Mouse (Mus musculus) hindbrain, embryonic 13.5 days (tissue): Measurements from ENCODE around the gene Cfap74. TPM values are rescaled to one million over a fixed set of nuclear protein-coding genes. Genes with fewer than 3 reads are reported as not detected.
A peak's percentile ranks its signal among the peaks of the same experiment; 100 is the strongest.

Experiments used
- ATAC-seq: fragments of 200-750 bp; cut with Nextera tagmentation; 2 replicates; pipeline ENCODE4 v1.8.0; 2017; ENCODE audit warnings: moderate TSS enrichment; ENCODE audit not compliant: low FRiP score
- H3K27ac ChIP-seq: fragments of 300-500 bp; sonication (generic); 2 replicates; pipeline ENCODE4 v1.5.1; 2015; ENCODE audit warnings: inconsistent platforms, mild to moderate bottlenecking, moderate library complexity
- H3K27me3 ChIP-seq: fragments of 300-500 bp; sonication (generic); 2 replicates; pipeline ENCODE4 v1.6.1; 2015; ENCODE audit warnings: mild to moderate bottlenecking, inconsistent platforms
- H3K36me3 ChIP-seq: fragments of 300-500 bp; sonication (generic); 2 replicates; pipeline ENCODE4 v1.6.1; 2015; ENCODE audit warnings: mild to moderate bottlenecking, inconsistent platforms
- H3K4me1 ChIP-seq: fragments of 300-500 bp; sonication (generic); replicated peaks from 2 replicates; pipeline ENCODE4 v1.6.1; 2015; ENCODE audit warnings: inconsistent platforms
- H3K4me2 ChIP-seq: fragments of 300-500 bp; sonication (generic); 2 replicates; pipeline ENCODE4 v1.6.1; 2015; ENCODE audit warnings: inconsistent platforms, mild to moderate bottlenecking, moderate library complexity
- H3K4me3 ChIP-seq: fragments of 300-500 bp; sonication (generic); 2 replicates; pipeline ENCODE4 v1.5.1; 2015; ENCODE audit warnings: mild to moderate bottlenecking, inconsistent platforms
- H3K9ac ChIP-seq: fragments of 300-500 bp; sonication (generic); 2 replicates; pipeline ENCODE4 v1.6.1; 2015; ENCODE audit warnings: mild to moderate bottlenecking, inconsistent platforms
- H3K9me3 ChIP-seq: fragments of 300-500 bp; sonication (generic); 2 replicates; pipeline ENCODE4 v1.6.1; 2016; ENCODE audit warnings: inconsistent platforms
- WGBS: fragments of 180-500 bp; shearing (Covaris S2); methylation state at CpG from one replicate; pipeline ENCODE4 v1.1.7; 2015; 5-methylcytosine and 5-hydroxymethylcytosine counted together
- polyA plus RNA-seq: library from polyadenylated mRNA; unstranded; fragments of >200 nt; fragmentation: Nextera tagmentation; extraction: Ambion mirVana; gene quantifications from 2 replicates; pipeline ENCODE4 v1.2.1, GENCODE M21; 2015

Cfap74 gene
- polyA plus RNA-seq, 1 experiment from 2014 or later, result 3.5 TPM

DNA sequence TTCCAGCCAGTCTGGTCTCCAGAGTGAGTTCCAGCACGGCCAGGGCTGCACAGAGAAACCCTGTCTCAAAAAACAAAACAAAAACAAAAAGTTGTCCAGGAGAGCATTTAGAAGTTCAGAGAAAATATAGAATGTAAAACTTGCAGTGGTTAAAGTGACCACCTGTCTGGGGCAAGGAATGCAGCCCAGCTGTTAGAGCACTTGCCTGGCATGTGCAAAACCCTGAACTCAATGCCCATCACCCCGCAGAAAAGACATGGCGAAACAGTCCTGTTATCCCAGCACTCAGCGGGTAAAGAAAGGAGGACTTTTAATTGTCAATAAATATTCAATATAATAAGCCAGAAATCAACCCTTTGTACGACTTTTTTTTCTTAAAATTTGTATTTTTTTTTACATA is 49.6 kb downstream of the Cfap74 start:
- ATAC-seq, result no peak
- H3K36me3 ChIP-seq, result no peaks in the 10 kb centered on the region
- 87% methylated on average over 5 of the region's 5 CpGs for WGBS
- no peak overlapping the region for H3K4me2 ChIP-seq
- H3K9ac ChIP-seq, result no peak overlapping the region
- H3K27ac ChIP-seq, result no peak overlapping the region
- H3K4me3 ChIP-seq, result no peak overlapping the region
- H3K4me1 ChIP-seq, result no peaks in the 10 kb centered on the region
- H3K27me3 ChIP-seq, result no peaks in the 10 kb centered on the region
- H3K9me3 ChIP-seq, result no peaks in the 10 kb centered on the region

DNA sequence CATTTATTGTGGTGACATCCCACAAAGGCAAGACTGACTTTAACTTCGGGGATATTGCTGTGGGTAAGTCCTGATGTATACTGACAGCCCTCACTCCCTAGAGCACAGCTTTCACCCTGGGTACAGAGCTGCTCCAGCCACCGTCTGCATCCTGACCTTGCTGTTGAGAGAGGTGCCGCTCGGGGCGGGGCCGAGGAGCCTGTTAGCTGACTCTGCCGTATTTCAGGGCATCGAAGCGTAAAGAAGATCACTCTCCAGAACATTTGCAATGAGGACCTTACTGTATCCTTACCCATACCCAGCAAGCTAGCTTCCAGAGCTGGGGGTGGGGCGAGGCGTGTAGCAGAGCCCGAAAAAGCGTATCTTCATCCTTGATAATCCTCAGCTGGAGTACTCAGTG is 54.1 kb downstream of the Cfap74 start:
- Histone ChIP-seq H3K27me3 (no peaks in the 10 kb centered on the region), H3K4me1 (no peaks in the 10 kb centered on the region), H3K9me3 (no peaks in the 10 kb centered on the region), H3K9ac (no peak overlapping the region), H3K36me3 (no peaks in the 10 kb centered on the region), H3K4me2 (no peak overlapping the region), H3K27ac (no peak overlapping the region), H3K4me3 (no peak overlapping the region)
- 86% methylated on average over 13 of the region's 13 CpGs for WGBS
- ATAC-seq, result no peak

DNA sequence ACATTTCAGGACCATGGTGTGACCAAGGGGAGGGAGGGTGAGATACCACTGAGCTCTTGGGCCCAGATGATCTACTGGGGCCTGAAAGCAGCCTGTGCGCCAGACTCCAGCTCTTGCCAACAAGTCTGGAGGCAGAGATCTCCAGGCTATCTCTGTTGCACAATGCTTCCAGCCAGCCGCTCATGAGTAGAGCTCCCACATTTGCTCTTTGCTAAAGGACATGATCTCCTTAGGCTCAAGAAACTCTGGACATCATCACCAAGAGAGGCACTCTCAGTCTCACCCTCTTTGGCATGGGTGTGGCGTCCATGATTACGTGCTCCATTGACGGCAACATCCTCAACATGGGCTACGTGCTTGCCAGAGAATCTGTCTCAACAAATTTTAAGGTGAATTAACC is 54.6 kb downstream of the Cfap74 start:
- Histone ChIP-seq H3K4me3 (no peak overlapping the region), H3K27me3 (no peaks in the 10 kb centered on the region; the same call in 1 of the 2 replicates), H3K36me3 (no peaks in the 10 kb centered on the region), H3K4me1 (no peaks in the 10 kb centered on the region), H3K9ac (no peak overlapping the region), H3K9me3 (no peaks in the 10 kb centered on the region), H3K27ac (no peak overlapping the region), H3K4me2 (no peak overlapping the region)
- no peak for ATAC-seq
- WGBS, result 91% methylated on average over 6 of the region's 6 CpGs

DNA sequence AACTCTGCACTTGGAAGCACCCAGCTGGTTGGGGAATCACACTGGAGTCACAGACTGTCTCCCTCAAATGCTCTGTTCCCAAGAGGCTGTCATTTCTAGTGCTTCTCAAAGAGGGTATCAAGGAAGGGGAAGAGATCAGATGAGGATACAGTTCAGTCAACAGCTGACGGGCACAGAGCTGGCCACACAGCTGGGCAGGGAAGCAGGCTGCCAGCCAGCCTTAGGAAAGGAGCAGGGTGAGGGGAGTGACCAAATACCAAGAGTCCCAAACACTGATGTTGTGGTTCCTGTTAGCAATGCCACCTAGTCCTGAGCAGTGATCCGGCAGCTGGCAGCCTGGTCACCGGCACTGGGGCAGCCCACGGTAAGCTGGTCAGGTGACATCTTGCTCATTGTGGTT is 55.1 kb downstream of the Cfap74 start:
- Histone ChIP-seq H3K36me3 (no peaks in the 10 kb centered on the region), H3K4me1 (no peaks in the 10 kb centered on the region; the same call in 1 of the 2 replicates), H3K4me3 (no peak overlapping the region), H3K9ac (no peak overlapping the region), H3K27me3 (peaks cover 3% of the 10 kb centered on the region; the same call in 1 of the 2 replicates), H3K27ac (no peak overlapping the region), H3K9me3 (no peaks in the 10 kb centered on the region), H3K4me2 (no peak overlapping the region)
- 94% methylated on average over 4 of the region's 4 CpGs for WGBS
- no peak for ATAC-seq

DNA sequence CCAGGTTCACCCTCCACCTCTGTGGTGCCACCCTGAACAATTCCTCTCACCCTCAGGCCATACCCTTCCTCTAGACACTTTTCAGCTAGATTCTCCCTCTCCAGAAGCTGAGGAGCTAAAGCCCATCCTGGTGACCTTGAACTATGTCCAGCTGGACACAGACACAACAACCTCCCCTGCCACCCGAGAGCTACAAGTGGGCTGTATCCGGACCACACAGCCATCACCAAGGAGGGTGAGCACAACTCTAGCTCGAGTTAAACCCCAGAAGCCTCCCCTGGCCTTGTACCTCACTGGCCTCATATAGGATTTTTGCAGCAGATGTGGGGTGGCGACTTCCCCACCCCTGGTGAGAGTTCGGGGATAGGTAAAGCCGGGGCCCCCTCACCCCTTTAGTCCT is 56.6 kb downstream of the Cfap74 start:
- Histone ChIP-seq H3K4me3 (no peak overlapping the region), H3K4me2 (no peak overlapping the region), H3K36me3 (no peaks in the 10 kb centered on the region), H3K9me3 (no peaks in the 10 kb centered on the region), H3K27ac (no peak overlapping the region), H3K9ac (no peak overlapping the region), H3K4me1 (no peaks in the 10 kb centered on the region; the same call in 1 of the 2 replicates), H3K27me3 (peaks cover 6% of the 10 kb centered on the region; the same call in 1 of the 2 replicates)
- 75% methylated on average over 6 of the region's 6 CpGs for WGBS
- no peak for ATAC-seq

DNA sequence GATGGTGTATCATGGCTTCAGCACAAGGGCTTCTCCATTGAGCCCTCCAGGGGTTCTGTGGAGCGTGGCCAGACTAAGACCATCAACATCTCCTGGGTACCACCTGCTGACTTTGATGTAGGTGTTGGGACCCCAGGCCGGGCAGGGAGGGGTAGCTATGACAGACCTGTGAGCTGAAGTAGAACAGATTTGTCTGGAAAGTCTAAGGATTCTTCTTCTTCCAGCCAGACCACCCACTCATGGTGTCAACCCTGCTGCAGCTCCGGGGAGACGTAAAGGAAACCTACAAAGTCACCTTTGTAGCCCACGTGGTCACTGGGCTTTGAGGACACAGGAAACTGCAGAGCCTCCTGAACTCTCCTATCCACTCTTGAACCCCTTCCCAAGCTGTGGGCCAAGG is 57.1 kb downstream of the Cfap74 start:
- 87% methylated on average over 5 of the region's 5 CpGs for WGBS
- Histone ChIP-seq H3K4me2 (no peak overlapping the region), H3K4me3 (no peak overlapping the region), H3K9me3 (no peaks in the 10 kb centered on the region), H3K27me3 (peaks cover 6% of the 10 kb centered on the region; the same call in 1 of the 2 replicates), H3K36me3 (no peaks in the 10 kb centered on the region), H3K9ac (no peak overlapping the region), H3K4me1 (no peaks in the 10 kb centered on the region; the same call in 1 of the 2 replicates), H3K27ac (no peak overlapping the region)
- ATAC-seq, result no peak

DNA sequence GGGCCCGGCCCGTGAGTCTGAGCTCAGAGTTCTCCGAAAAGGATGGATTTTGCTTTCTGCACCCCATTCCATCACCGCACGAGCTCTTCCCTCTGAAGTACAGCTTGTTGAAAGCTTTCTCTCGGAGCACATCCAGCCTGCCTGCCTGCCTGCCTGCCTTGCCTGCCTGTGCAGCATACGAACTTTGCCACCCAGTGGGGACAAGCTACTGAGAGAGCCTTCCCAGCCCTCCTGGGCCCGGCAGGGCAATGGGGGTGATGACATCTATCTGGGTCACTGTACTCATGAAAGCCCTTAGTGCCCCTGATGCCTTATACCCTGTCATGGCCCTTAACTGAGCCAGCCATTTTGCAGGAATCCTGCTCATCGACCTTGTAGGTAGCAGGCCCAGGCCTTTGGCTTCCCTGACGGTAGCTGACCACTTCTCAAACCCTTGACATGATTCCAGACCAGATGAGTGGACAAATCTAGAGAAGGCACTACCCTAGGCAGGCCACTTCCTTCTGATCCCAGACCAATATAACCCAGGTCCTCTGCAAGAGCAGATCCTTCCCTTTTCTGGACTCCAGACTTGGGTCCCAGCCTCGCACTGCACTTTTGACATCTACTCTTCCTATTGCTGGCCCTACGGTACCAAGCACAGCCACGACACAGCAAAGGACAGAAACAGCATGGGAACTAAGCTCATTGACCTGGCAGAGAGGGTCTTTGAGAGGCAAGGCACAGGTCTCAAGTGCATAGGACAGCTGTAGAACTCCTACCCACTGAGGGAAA is 58.4 kb downstream of the Cfap74 start:
- WGBS, result 88% methylated on average over 13 of the region's 13 CpGs
- ATAC-seq, result no peak

DNA sequence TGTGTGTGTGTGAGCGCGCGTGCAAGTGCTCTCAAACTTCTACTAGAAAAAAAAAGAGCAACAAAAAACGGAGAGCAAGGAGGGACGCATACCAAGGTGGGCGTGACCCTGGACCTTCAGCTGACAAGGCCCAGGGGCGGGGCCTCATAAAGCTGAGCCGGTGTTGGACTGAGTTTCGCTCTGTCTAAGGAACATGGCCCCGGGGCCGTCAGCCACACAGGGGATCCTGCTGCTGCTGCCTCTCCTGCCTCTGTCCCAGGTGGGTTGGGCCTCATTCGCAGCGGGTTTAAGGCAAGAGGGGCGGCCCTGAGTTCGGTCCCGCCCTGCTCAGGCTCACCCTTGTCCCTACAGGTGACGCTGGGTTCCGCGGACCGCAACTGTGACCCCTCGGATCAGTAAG is 60.0 kb downstream of the Cfap74 start, which contains the start of gene Tmem52:
TSS of gene Tmem52 (plus strand) at position 163 of the 400 bp plus-strand sequence.
- Histone ChIP-seq H3K36me3 (no peaks in the 10 kb centered on the region), H3K4me2 (0 out of 2 replicates have a peak within 1 kb of the TSS, but pooled peaks have one; percentile 23), H3K27me3 (peaks cover 6% of the 10 kb centered on the region; the same call in 1 of the 2 replicates), H3K9me3 (no peaks in the 10 kb centered on the region), H3K9ac (no peak within 1 kb of the TSS), H3K27ac (no peak within 1 kb of the TSS), H3K4me1 (peaks cover 6% of the 10 kb centered on the region), H3K4me3 (no peak within 1 kb of the TSS)
- ATAC-seq, result no peak
- WGBS, result 16% methylated on average over 19 of the region's 21 CpGs

More for the DNA sequence above, 58.4 kb downstream of the Cfap74 start:
- no peak overlapping the region for H3K9ac ChIP-seq
- H3K27me3 ChIP-seq, result peaks cover 6% of the 10 kb centered on the region; the same call in 1 of the 2 replicates
- no peak overlapping the region for H3K4me3 ChIP-seq
- H3K36me3 ChIP-seq, result no peaks in the 10 kb centered on the region
- no peaks in the 10 kb centered on the region; the same call in 1 of the 2 replicates for H3K4me1 ChIP-seq
- H3K27ac ChIP-seq, result no peak overlapping the region
- H3K9me3 ChIP-seq, result no peaks in the 10 kb centered on the region
- no peak overlapping the region for H3K4me2 ChIP-seq

DNA sequence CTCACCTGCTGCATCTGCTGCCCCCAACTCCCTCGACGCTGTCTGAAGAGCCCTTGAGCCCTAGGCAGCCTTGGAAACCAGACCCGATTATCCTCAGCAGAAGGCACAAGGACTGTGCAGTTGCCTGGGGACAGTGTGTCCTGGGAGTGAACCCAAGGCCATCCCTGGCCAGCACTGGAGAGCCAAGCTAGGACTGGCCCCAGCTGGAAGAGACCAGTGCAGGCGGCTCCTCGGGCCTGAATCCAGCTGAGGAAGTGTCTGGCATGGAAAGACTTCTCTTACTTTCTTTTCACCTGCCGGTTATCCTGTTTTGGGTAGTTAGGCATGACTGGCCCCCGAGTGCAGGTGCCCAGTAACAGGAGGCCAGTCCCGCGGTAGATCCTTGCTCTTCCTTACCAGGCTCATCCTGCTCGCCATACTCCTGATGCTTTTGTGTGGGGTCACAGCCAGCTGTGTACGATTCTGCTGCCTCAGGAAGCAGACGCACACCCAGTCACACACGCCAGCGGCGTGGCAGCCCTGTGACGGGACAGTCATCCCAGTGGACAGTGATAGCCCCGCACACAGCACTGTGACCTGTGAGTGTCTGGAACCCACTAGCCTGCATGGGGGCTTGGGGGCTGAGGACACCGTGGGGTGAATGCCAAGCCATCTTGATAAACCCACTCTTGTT is 60.7 kb downstream of the Cfap74 start:
- peaks cover 6% of the 10 kb centered on the region; the same call in 1 of the 2 replicates for H3K27me3 ChIP-seq
- no peak for ATAC-seq
- no peak overlapping the region for H3K9ac ChIP-seq
- H3K36me3 ChIP-seq, result no peaks in the 10 kb centered on the region
- H3K9me3 ChIP-seq, result no peaks in the 10 kb centered on the region
- H3K4me1 ChIP-seq, result peaks cover 6% of the 10 kb centered on the region
- H3K27ac ChIP-seq, result no peak overlapping the region
- no peak overlapping the region for H3K4me3 ChIP-seq
- no peak overlapping the region for H3K4me2 ChIP-seq
- 87% methylated on average over 18 of the region's 18 CpGs for WGBS

DNA sequence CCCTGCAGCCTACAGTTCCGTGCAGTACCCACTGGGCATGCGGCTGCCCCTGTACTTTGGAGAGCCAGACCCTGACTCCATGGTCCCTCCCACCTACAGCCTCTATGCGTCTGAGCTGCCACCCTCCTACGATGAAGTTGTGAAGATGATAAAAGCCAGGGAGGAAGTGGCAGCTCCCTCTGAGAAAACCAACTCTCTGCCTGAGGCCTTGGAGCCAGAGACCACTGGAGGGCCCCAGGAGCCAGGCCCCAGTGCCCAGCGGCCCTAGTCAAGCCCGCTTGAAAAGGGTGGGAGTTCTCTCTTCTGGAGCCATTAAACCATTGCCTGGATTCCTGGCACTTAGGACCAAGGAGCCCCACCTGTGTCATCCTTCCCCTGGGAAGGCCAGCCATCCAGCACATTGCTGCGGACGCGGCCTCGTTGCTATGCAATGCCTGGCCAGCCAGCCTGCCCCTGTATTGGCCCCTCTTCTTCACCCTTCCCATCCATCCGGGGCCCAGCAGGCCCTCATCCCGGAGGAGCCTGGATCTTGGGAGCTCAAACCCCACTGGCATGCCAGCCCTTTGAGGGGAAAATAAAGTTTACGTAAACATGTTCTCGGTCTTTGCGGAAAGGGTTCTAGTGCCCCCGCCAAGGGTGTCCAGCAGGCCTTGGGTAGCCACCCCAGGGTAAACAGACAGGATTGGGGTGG is 61.4 kb downstream of the Cfap74 start:
- Histone ChIP-seq H3K4me2 (no peak overlapping the region), H3K36me3 (no peaks in the 10 kb centered on the region), H3K9ac (no peak overlapping the region), H3K4me1 (peaks cover 6% of the 10 kb centered on the region), H3K27me3 (peaks cover 6% of the 10 kb centered on the region; the same call in 1 of the 2 replicates), H3K27ac (no peak overlapping the region), H3K4me3 (no peak overlapping the region), H3K9me3 (no peaks in the 10 kb centered on the region)
- no peak for ATAC-seq
- 86% methylated on average over 16 of the region's 16 CpGs for WGBS

DNA sequence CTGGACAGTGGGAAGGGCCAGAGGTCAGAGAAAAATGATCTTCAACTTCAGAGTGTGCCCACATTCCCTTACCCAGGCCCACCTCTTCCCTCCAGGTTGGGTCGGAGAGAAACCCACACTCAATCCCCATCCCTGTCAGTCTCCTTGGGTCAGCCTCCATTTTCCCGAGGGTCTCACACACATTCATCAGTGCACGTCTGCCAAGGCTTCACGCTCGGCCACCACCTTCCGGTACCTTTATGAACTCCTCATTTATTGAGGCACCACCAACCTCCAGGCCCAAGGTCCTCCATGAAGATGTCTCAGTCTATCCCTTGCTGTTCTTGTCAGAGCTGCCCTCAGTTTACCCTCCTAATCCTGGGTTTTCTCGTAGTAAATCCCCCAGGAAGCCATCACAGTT is 62.0 kb downstream of the Cfap74 start:
- no peak for ATAC-seq
- WGBS, result 90% methylated on average over 7 of the region's 7 CpGs

DNA sequence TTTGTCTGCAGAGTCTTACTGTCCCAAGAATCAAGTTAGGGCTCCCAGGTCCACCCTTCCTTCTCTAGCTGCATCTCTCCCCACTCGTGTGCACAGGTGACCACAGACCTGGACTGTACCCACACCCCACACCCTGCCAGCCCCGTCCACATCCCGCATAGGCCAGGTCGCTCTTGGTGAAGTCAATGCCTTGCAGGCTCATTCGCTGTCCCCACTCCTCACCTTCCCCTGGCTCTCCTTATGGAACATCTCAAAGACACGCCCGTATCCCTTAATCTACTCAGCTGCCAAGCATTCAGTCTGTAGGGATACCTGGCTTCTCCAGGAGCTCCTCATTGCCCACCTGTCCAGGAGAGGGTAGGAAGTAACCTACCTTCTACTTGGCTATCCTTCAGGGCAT is 62.4 kb downstream of the Cfap74 start:
- H3K9ac ChIP-seq, result no peak overlapping the region
- H3K4me1 ChIP-seq, result peaks cover 6% of the 10 kb centered on the region
- no peaks in the 10 kb centered on the region for H3K9me3 ChIP-seq
- no peak for ATAC-seq
- H3K27ac ChIP-seq, result no peak overlapping the region
- H3K4me3 ChIP-seq, result no peak overlapping the region
- WGBS, result 90% methylated on average over 7 of the region's 7 CpGs
- H3K27me3 ChIP-seq, result peaks cover 6% of the 10 kb centered on the region; the same call in 1 of the 2 replicates
- H3K4me2 ChIP-seq, result no peak overlapping the region
- H3K36me3 ChIP-seq, result no peaks in the 10 kb centered on the region

More for the DNA sequence above, 62.0 kb downstream of the Cfap74 start:
- peaks cover 6% of the 10 kb centered on the region; the same call in 1 of the 2 replicates for H3K27me3 ChIP-seq
- H3K4me2 ChIP-seq, result no peak overlapping the region
- peaks cover 6% of the 10 kb centered on the region for H3K4me1 ChIP-seq
- H3K9ac ChIP-seq, result no peak overlapping the region
- H3K4me3 ChIP-seq, result no peak overlapping the region
- H3K36me3 ChIP-seq, result no peaks in the 10 kb centered on the region
- H3K9me3 ChIP-seq, result no peaks in the 10 kb centered on the region
- no peak overlapping the region for H3K27ac ChIP-seq
